Mouse (Mus musculus) testis, adult 2 months (tissue): ENCODE results near the gene Asic2.

Source experiments
- CTCF ChIP-seq: fragments of 200-500 bp; IDR thresholded peaks from 2 replicates; pipeline ENCODE4 v1.5.1; 2012; ENCODE audit warnings: low read depth, mild to moderate bottlenecking, inconsistent platforms, low read length, moderate library complexity; ENCODE audit not compliant: control insufficient read depth, insufficient read depth, insufficient replicate concordance
- POLR2A ChIP-seq: fragments of 200-500 bp; IDR thresholded peaks from 2 replicates; pipeline ENCODE4 v1.6.1; 2012; ENCODE audit warnings: low read depth, mild to moderate bottlenecking, inconsistent platforms, low read length, moderate library complexity; ENCODE audit not compliant: control insufficient read depth

- TF ChIP-seq CTCF (peak; percentile 54; the same call in 1 of the 2 replicates), POLR2A (no peak)
Observed at GRCm38 (mm10) chr11:81331977-81332376, 636.3 kb downstream of the Asic2 start.
